ENCODE assay signal across 8 mouse cellular contexts in genomic region chr7:45163735-45164490, GRCm38 (mm10). TPM values are rescaled to one million over a fixed set of nuclear protein-coding genes. Genes with fewer than 3 reads are reported as not detected.
DNase-seq lines count a peak whose midpoint lies in the region; ATAC-seq and TF ChIP-seq lines count a peak whose summit lies in the region.

Gene Slc17a7 (plus strand): TSS chr7:45163949.

- no peaks in the 10 kb centered on the region for H3K79me2 ChIP-seq in heart, adult 2 months (replicated peaks; ENCODE audit: control insufficient read depth, insufficient read depth, low read length)

- intact Hi-C loops in heart, adult 2 months (cut with DNase I): loop anchor here (5.0 kb wide), 1 partner anchor 133 kb away; no protein-coding TSS in a partner anchor
- intact Hi-C loops in heart, postnatal 14 days (cut with DNase I): loop anchor here (5.0 kb wide), 1 partner anchor 133 kb away; no protein-coding TSS in a partner anchor

- H3K4me1 ChIP-seq in heart, adult 2 months (ENCODE audit: control insufficient read depth, insufficient read depth, low read length): peaks cover 2% of the 10 kb centered on the region
- peaks cover 25% of the 10 kb centered on the region for H3K4me1 ChIP-seq in heart, embryonic 12.5 days (replicated peaks)
- peaks cover 15% of the 10 kb centered on the region for H3K4me1 ChIP-seq in liver, postnatal 0 days (ENCODE audit: insufficient read depth)

- H3K4me2 ChIP-seq in heart, embryonic 12.5 days: peak within 1 kb of the TSS; percentile 79
- peak within 1 kb of the TSS; percentile 75 for H3K4me2 ChIP-seq in liver, postnatal 0 days (ENCODE audit: low read depth, low read length)

- H3K27ac ChIP-seq in heart, adult 2 months: no peak within 1 kb of the TSS
- H3K27ac ChIP-seq in heart, embryonic 12.5 days (ENCODE audit: poor library complexity, severe bottlenecking): no peak within 1 kb of the TSS
- H3K27ac ChIP-seq in liver, postnatal 0 days (ENCODE audit: low read depth): no peak within 1 kb of the TSS

- TF ChIP-seq POLR2A in heart, adult 2 months (IDR thresholded peaks at IDR 0.05; ENCODE audit: insufficient read depth, low read depth, low read length): no peak

- ATAC-seq in heart, embryonic 12.5 days (ENCODE audit: insufficient number of reproducible peaks, low FRiP score): peak; percentile 43; the same call in 1 of the 2 replicates
- ATAC-seq in liver, postnatal 0 days: no peak

- H3K36me3 ChIP-seq in heart, adult 2 months (ENCODE audit: control insufficient read depth, insufficient read depth, low read length): no peaks in the 10 kb centered on the region
- H3K36me3 ChIP-seq in heart, embryonic 12.5 days: peaks cover 23% of the 10 kb centered on the region
- no peaks in the 10 kb centered on the region; the same call in 1 of the 2 replicates for H3K36me3 ChIP-seq in liver, postnatal 0 days (replicated peaks; ENCODE audit: insufficient read depth, low read length)

- TF ChIP-seq CTCF in heart, adult 2 months (IDR thresholded peaks at IDR 0.05): no peak
- TF ChIP-seq CTCF in liver, postnatal 0 days (IDR thresholded peaks at IDR 0.05; ENCODE audit: low read depth): no peak

- peak within 1 kb of the TSS; percentile 39 for H3K4me3 ChIP-seq in heart, adult 2 months
- H3K4me3 ChIP-seq in heart, embryonic 12.5 days: peak within 1 kb of the TSS; percentile 51
- H3K4me3 ChIP-seq in liver, postnatal 0 days (ENCODE audit: low read depth, low read length): peak within 1 kb of the TSS; percentile 49

- H3K9me3 ChIP-seq in heart, embryonic 12.5 days (replicated peaks): peaks cover 7% of the 10 kb centered on the region
- peaks cover 6% of the 10 kb centered on the region for H3K9me3 ChIP-seq in liver, postnatal 0 days (ENCODE audit: low read length)

- no peak for DNase-seq in heart, adult 2 months
- DNase-seq in heart, postnatal 14 days: no peak
- DNase-seq in cerebellum, postnatal 10 days: peak; percentile 81 to 86
- DNase-seq in kidney, postnatal 25 days: peak; percentile 48 to 61
- DNase-seq in liver, postnatal 0 days: peak; percentile 57
- DNase-seq in retina, postnatal 1 day: peak; percentile 63
- DNase-seq in urinary bladder, postnatal 10 days (ENCODE audit: low spot score): no peak

- H3K9ac ChIP-seq in heart, adult 2 months (ENCODE audit: low read depth, low read length): no peak within 1 kb of the TSS
- peak within 1 kb of the TSS; percentile 72 for H3K9ac ChIP-seq in heart, embryonic 12.5 days
- H3K9ac ChIP-seq in liver, postnatal 0 days (replicated peaks): peak within 1 kb of the TSS; percentile 44; the same call in 1 of the 2 replicates

- 5% methylated on average over 41 of the region's 41 CpGs for WGBS in heart, adult 2 months
- 1% methylated on average over 40 of the region's 41 CpGs for WGBS in heart, embryonic 12.5 days
- WGBS in liver, postnatal 0 days (ENCODE audit: insufficient replicate concordance): 3% methylated on average over 32 of the region's 41 CpGs

- peaks cover 7% of the 10 kb centered on the region for H3K27me3 ChIP-seq in heart, adult 2 months (ENCODE audit: control insufficient read depth, insufficient read depth, low read length)
- H3K27me3 ChIP-seq in heart, embryonic 12.5 days (replicated peaks): peaks cover 65% of the 10 kb centered on the region
- H3K27me3 ChIP-seq in liver, postnatal 0 days (ENCODE audit: insufficient read depth, low read length): peaks cover 67% of the 10 kb centered on the region

- no peak for TF ChIP-seq EP300 in heart, adult 2 months (IDR thresholded peaks at IDR 0.05; ENCODE audit: insufficient read depth, low read depth, low read length)
- TF ChIP-seq EP300 in liver, postnatal 0 days (IDR thresholded peaks at IDR 0.05; ENCODE audit: low read depth): no peak

RNA-seq across cellular contexts. Expression of gene Slc17a7, which starts in this region (rescaled TPM):
- total RNA-seq in heart, adult 2 months (2021): 10 to 100 TPM; 18.3 to 24.3 TPM
- polyA plus RNA-seq in heart, adult 2 months (2012; rRNA removed): 29.1 and 36.8 TPM in 2 replicates
- total RNA-seq in heart, postnatal 14 days (2021): 10 to 100 TPM in 1 of 2 experiments, 1 to 10 TPM in 1; 8.1 to 11.5 TPM
- 2.6 and 3.8 TPM in 2 replicates for polyA plus RNA-seq in heart, embryonic 12.5 days (2016; fragmentation: Nextera tagmentation; extraction: Ambion mirVana)
- polyA plus RNA-seq in liver, postnatal 0 days (2015; fragmentation: Nextera tagmentation; extraction: Ambion mirVana): not detected in 2 replicates

Comparison
In these comparisons a context has a peak if more than half of its experiments do, and no peak if none do; other contexts are left out.
1. Peak in DNase-seq, H3K4me3 ChIP-seq, H3K9ac ChIP-seq and H3K4me2 ChIP-seq in liver, postnatal 0 days; RNA of the gene not detected or under 1 TPM.
2. DNase-seq: peak in cerebellum, postnatal 10 days (2 of 2), kidney, postnatal 25 days (2 of 2) and retina, postnatal 1 day (single experiment); none in heart, adult 2 months (0 of 2), heart, postnatal 14 days (0 of 2) and urinary bladder, postnatal 10 days (single experiment).
3. Peak in every context shown above with its lines, with median percentiles within 50 percentile points of each other: H3K4me3 ChIP-seq.